Mouse (Mus musculus) c-Kit-positive CD71-positive TER-119-positive erythroid progenitor cells, embryonic 14.5 days (primary cell): Measurements from ENCODE around the gene 2200002J24Rik.
"Not testable (repeated sequence)": the region's sequence is repeated elsewhere in the genome, so short reads cannot be mapped to it uniquely, and the experiment has no call there.

Source experiments
- DNase-seq: peaks from one replicate; pipeline ENCODE4 v3.0.0-alpha.2; 2013; ENCODE audit warnings: low spot score

The 2200002J24Rik gene

GRCm38 (mm10) chr7:30728739-30729395 is 30.1 kb downstream of the 2200002J24Rik start:
- peak; percentile 25 for DNase-seq

GRCm38 (mm10) chr7:30729396-30730063 is 30.8 kb downstream of the 2200002J24Rik start, which contains the start of gene Tmem147:
TSS of gene Tmem147 (minus strand) at chr7:30729540.
- DNase-seq = peak; percentile 91

GRCm38 (mm10) chr7:30730064-30730722 is 31.5 kb downstream of the 2200002J24Rik start:
- not testable (repeated sequence) for DNase-seq

- no peak for DNase-seq
Measured at GRCm38 (mm10) chr7:30736211-30736610, 37.5 kb downstream of the 2200002J24Rik start.

- not testable (repeated sequence) for DNase-seq
Measured at GRCm38 (mm10) chr7:30742570-30742969, 43.8 kb downstream of the 2200002J24Rik start.

- not testable (repeated sequence) for DNase-seq
Measured at GRCm38 (mm10) chr7:30743617-30744016, 44.9 kb downstream of the 2200002J24Rik start, which contains the start of gene Gapdhs. TSS of gene Gapdhs (minus strand) at chr7:30743681.

- DNase-seq = no peak
Measured at GRCm38 (mm10) chr7:30744022-30744598, 45.4 kb downstream of the 2200002J24Rik start.

- no peak for DNase-seq
Measured at GRCm38 (mm10) chr7:30747525-30748204, 48.9 kb downstream of the 2200002J24Rik start.
